7 mouse cellular contexts compared by ENCODE assay signal in the genomic region with DNA sequence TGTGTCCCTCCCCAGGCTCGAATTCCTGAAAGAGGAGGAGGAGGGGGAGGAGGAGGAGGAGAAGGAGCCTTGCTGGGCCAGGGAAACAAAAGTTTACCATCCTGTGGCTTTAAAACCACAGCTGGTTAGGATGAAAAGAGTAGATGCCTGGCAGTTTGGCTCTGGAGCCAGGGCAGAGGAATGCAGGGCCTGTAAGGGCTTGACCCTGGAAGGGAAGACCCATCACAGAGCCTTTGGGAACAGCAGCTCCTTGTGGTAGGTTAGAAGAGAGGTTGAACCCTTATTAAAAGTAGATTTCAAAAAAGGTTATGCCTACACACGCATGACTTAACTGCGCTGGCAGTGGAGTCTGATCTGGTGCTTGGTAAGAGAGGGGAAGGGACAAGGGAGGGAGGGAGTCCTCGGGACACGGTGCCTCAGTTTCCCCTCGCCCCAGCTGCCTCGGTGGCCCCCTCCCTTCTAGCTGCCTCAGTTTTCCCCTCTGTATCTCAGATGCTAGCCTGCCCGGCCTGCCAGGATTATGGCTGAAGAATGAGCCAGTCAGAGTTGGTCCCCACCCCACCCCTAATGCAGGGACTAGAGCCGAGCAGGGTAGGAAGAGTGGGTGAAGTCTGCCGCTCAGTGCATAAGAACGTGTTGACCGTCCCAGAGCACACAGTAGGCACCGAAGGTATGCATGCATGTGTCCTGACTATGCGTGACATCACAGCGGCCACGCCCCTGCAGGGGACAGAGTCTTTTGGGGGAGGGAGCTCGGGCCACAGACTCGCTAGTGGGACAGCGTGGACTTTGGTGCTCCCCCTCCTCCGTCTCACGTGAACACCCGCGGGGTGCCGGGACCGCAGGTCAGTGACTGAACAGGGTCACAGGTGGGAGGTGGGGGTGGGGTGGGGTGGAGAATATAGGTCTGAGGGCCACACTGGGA. TPM values are rescaled to one million over a fixed set of nuclear protein-coding genes. Genes with fewer than 3 reads are reported as not detected.
A peak's percentile ranks its signal among the peaks of the same experiment; 100 is the strongest.
DNase-seq lines count a peak whose midpoint lies in the region; ATAC-seq lines count a peak whose summit lies in the region.

Plcxd1 (plus strand) TSS at position 314 of the 925 bp plus-strand sequence.

- peak within 1 kb of the TSS; percentile 43; the same call in 1 of the 2 replicates for H3K4me2 ChIP-seq in embryonic facial prominence, embryonic 11.5 days (ENCODE audit: low read depth, low read length)
- peak within 1 kb of the TSS; percentile 73 for H3K4me2 ChIP-seq in liver, embryonic 12.5 days

- no peak for ATAC-seq in megakaryocyte, adult 5-6 weeks (ENCODE audit: poor library complexity, severe bottlenecking)
- ATAC-seq in embryonic facial prominence, embryonic 11.5 days (replicated peaks; ENCODE audit: insufficient number of reproducible peaks, low FRiP score, low TSS enrichment, low read depth) = no peak
- peak; percentile 37; the same call in 1 of the 2 replicates for ATAC-seq in liver, embryonic 12.5 days

- H3K9ac ChIP-seq in embryonic facial prominence, embryonic 11.5 days (replicated peaks; ENCODE audit: low read length) = no peak within 1 kb of the TSS
- H3K9ac ChIP-seq in liver, embryonic 12.5 days = no peak within 1 kb of the TSS

- H3K27me3 ChIP-seq in megakaryocyte, embryonic 14.5 days (replicated peaks) = peaks cover 4% of the 10 kb centered on the region
- H3K27me3 ChIP-seq in embryonic facial prominence, embryonic 11.5 days (ENCODE audit: control insufficient read depth, insufficient read depth, low read length) = no peaks in the 10 kb centered on the region
- peaks cover 32% of the 10 kb centered on the region for H3K27me3 ChIP-seq in liver, embryonic 12.5 days (replicated peaks)

- H3K4me1 ChIP-seq in megakaryocyte, embryonic 14.5 days = peaks cover 53% of the 10 kb centered on the region
- no peaks in the 10 kb centered on the region; the same call in 1 of the 2 replicates for H3K4me1 ChIP-seq in embryonic facial prominence, embryonic 11.5 days (ENCODE audit: control insufficient read depth, insufficient read depth, low read length)
- H3K4me1 ChIP-seq in liver, embryonic 12.5 days = peaks cover 35% of the 10 kb centered on the region

- no peak for DNase-seq in embryonic facial prominence, embryonic 11.5 days (ENCODE audit: low spot score)
- peak; percentile 20 for DNase-seq in induced T-regulatory cell, adult 2 months (ENCODE audit: low read depth)
- no peak for DNase-seq in urinary bladder, postnatal 14 days (ENCODE audit: low spot score)
- DNase-seq in frontal cortex, postnatal 10 days (ENCODE audit: low spot score in 2 of 2) = no peak

- H3K36me3 ChIP-seq in megakaryocyte, embryonic 14.5 days (replicated peaks; ENCODE audit: low read length) = peaks cover 29% of the 10 kb centered on the region
- H3K36me3 ChIP-seq in embryonic facial prominence, embryonic 11.5 days (replicated peaks; ENCODE audit: control insufficient read depth, insufficient read depth, low read depth, low read length) = peaks cover 10% of the 10 kb centered on the region; the same call in 1 of the 2 replicates
- peaks cover 27% of the 10 kb centered on the region for H3K36me3 ChIP-seq in liver, embryonic 12.5 days

- H3K4me3 ChIP-seq in megakaryocyte, embryonic 14.5 days (replicated peaks) = peak within 1 kb of the TSS; percentile 71
- no peak within 1 kb of the TSS for H3K4me3 ChIP-seq in embryonic facial prominence, embryonic 11.5 days (ENCODE audit: low read depth, low read length)
- peak within 1 kb of the TSS; percentile 37 for H3K4me3 ChIP-seq in liver, embryonic 12.5 days

- no peaks in the 10 kb centered on the region for H3K9me3 ChIP-seq in megakaryocyte, embryonic 14.5 days
- H3K9me3 ChIP-seq in embryonic facial prominence, embryonic 11.5 days (replicated peaks; ENCODE audit: control insufficient read depth, low read length) = no peaks in the 10 kb centered on the region
- no peaks in the 10 kb centered on the region for H3K9me3 ChIP-seq in liver, embryonic 12.5 days (replicated peaks)

- 4% methylated on average over 25 of the region's 25 CpGs for WGBS in embryonic facial prominence, embryonic 11.5 days
- 17% methylated on average over 25 of the region's 25 CpGs for WGBS in liver, embryonic 12.5 days (ENCODE audit: insufficient replicate concordance)

- H3K27ac ChIP-seq in embryonic facial prominence, embryonic 11.5 days (replicated peaks; ENCODE audit: low read depth, low read length) = no peak within 1 kb of the TSS
- no peak within 1 kb of the TSS for H3K27ac ChIP-seq in liver, embryonic 12.5 days

RNA-seq across cellular contexts. Expression of gene Plcxd1, which starts in this region (rescaled TPM):
- 0.10 TPM in 1 of 2 replicates, not detected in the other for polyA plus RNA-seq in megakaryocyte, embryonic 14.5 days (2012; ENCODE audit: insufficient read depth, low replicate concordance)
- total RNA-seq in megakaryocyte, adult 5-6 weeks (2015) = not detected in 2 replicates
- 0.11 TPM in 1 of 2 replicates, not detected in the other for total RNA-seq in megakaryocyte, adult 5-6 weeks (2017)
- polyA plus RNA-seq in embryonic facial prominence, embryonic 11.5 days (2014; fragmentation: Nextera tagmentation; extraction: Ambion mirVana) = 0.27 and 0.39 TPM in 2 replicates
- 0.57 and 0.82 TPM in 2 replicates for polyA plus RNA-seq in liver, embryonic 12.5 days (2016; fragmentation: Nextera tagmentation; extraction: Ambion mirVana)

Comparison
In these comparisons a context has a peak if more than half of its experiments do, and no peak if none do; other contexts are left out.
1. Peak in ATAC-seq, H3K4me3 ChIP-seq and H3K4me2 ChIP-seq in liver, embryonic 12.5 days; RNA of the gene not detected or under 1 TPM.